Mouse (Mus musculus) liver, embryonic 11.5 days (tissue): ENCODE results near the gene Tssc4. TPM values are rescaled to one million over a fixed set of nuclear protein-coding genes. Genes with fewer than 3 reads are reported as not detected.
A peak's percentile ranks its signal among the peaks of the same experiment; 100 is the strongest.

ENCODE experiments used
- ATAC-seq: fragments of 200-750 bp; cut with Nextera tagmentation; replicated peaks from 2 replicates; pipeline ENCODE4 v1.8.0; 2017; ENCODE audit warnings: moderate number of reproducible peaks, mild to moderate bottlenecking, moderate TSS enrichment, moderate library complexity; ENCODE audit not compliant: low FRiP score
- DNase-seq: peaks from one replicate; pipeline ENCODE4 v3.0.0-alpha.2; 2017; ENCODE audit warnings: low spot score
- H3K27ac ChIP-seq: fragments of 300-500 bp; sonication (generic); 2 replicates; pipeline ENCODE4 v1.5.1; 2014; ENCODE audit warnings: mild to moderate bottlenecking, low read depth, low read length, control low read depth
- H3K27me3 ChIP-seq: fragments of 300-500 bp; sonication (generic); replicated peaks from 2 replicates; pipeline ENCODE4 v1.6.1; 2014; ENCODE audit warnings: low read length, mixed read lengths; ENCODE audit not compliant: control insufficient read depth, insufficient read depth
- H3K36me3 ChIP-seq: fragments of 300-500 bp; sonication (generic); 2 replicates; pipeline ENCODE4 v1.6.1; 2014; ENCODE audit warnings: mild to moderate bottlenecking, low read length, moderate library complexity, mixed read lengths; ENCODE audit not compliant: control insufficient read depth, insufficient read depth
- H3K4me1 ChIP-seq: fragments of 300-500 bp; sonication (generic); replicated peaks from 2 replicates; pipeline ENCODE4 v1.6.1; 2014; ENCODE audit warnings: low read length, mixed read lengths; ENCODE audit not compliant: control insufficient read depth, insufficient read depth
- H3K4me2 ChIP-seq: fragments of 300-500 bp; sonication (generic); 2 replicates; pipeline ENCODE4 v1.6.1; 2014; ENCODE audit warnings: mild to moderate bottlenecking, control low read depth, moderate library complexity
- H3K4me3 ChIP-seq: fragments of 300-500 bp; sonication (generic); 2 replicates; pipeline ENCODE4 v1.5.1; 2014; ENCODE audit warnings: low read depth, low read length, control low read depth
- H3K9ac ChIP-seq: fragments of 300-500 bp; sonication (generic); 2 replicates; pipeline ENCODE4 v1.6.1; 2014; ENCODE audit warnings: low read depth, low read length, control low read depth
- H3K9me3 ChIP-seq: fragments of 300-500 bp; sonication (generic); 2 replicates; pipeline ENCODE4 v1.6.1; 2016; ENCODE audit warnings: low read length, inconsistent platforms, mixed read lengths; ENCODE audit not compliant: control insufficient read depth
- WGBS: fragments of 180-500 bp; shearing (Covaris S2); extraction: QIAGEN DNeasy Blood & Tissue Kit; methylation state at CpG from one replicate; pipeline ENCODE4 v1.1.7; 2014; 5-methylcytosine and 5-hydroxymethylcytosine counted together
- polyA plus RNA-seq: library from polyadenylated mRNA; unstranded; fragments of >200 nt; fragmentation: Nextera tagmentation; extraction: Ambion mirVana; gene quantifications from 2 replicates; pipeline ENCODE4 v1.2.1, GENCODE M21; 2014

Gene Tssc4
- polyA plus RNA-seq, 1 experiment from 2014 or later, result 48.9 TPM

GRCm38 (mm10) chr7:143068316-143068881 is 650 bp upstream of the Tssc4 start:
- DNase-seq (no peak), ATAC-seq (no peak)
- Histone ChIP-seq H3K36me3 (peaks cover 37% of the 10 kb centered on the region), H3K27ac (peak overlapping the region; percentile 91), H3K4me2 (peak overlapping the region; percentile 99), H3K4me1 (peaks cover 15% of the 10 kb centered on the region), H3K27me3 (no peaks in the 10 kb centered on the region), H3K9ac (peak overlapping the region; percentile 58), H3K9me3 (no peaks in the 10 kb centered on the region), H3K4me3 (peak overlapping the region; percentile 87)
- 56% methylated on average over 13 of the region's 13 CpGs for WGBS

- 12% methylated on average over 30 of the region's 30 CpGs for WGBS
- peaks cover 23% of the 10 kb centered on the region for H3K36me3 ChIP-seq
Observed at GRCm38 (mm10) chr7:143069751-143070400, 827 bp downstream of the Tssc4 start.

GRCm38 (mm10) chr7:143070506-143071070 is 1.5 kb downstream of the Tssc4 start:
- H3K27me3 ChIP-seq, result no peaks in the 10 kb centered on the region
- WGBS, result 95% methylated on average over 10 of the region's 10 CpGs
- peaks cover 15% of the 10 kb centered on the region for H3K4me1 ChIP-seq
- peak overlapping the region; percentile 99 for H3K4me2 ChIP-seq
- peak overlapping the region; percentile 81 for H3K9ac ChIP-seq
- H3K27ac ChIP-seq, result no peak overlapping the region
- ATAC-seq, result no peak
- H3K36me3 ChIP-seq, result peaks cover 20% of the 10 kb centered on the region
- no peaks in the 10 kb centered on the region for H3K9me3 ChIP-seq
- H3K4me3 ChIP-seq, result peak overlapping the region; percentile 87
- no peak for DNase-seq

More at GRCm38 (mm10) chr7:143069751-143070400, 827 bp downstream of the Tssc4 start:
- Histone ChIP-seq H3K4me2 (peak overlapping the region; percentile 99), H3K4me3 (peak overlapping the region; percentile 87), H3K27ac (peak overlapping the region; percentile 91), H3K4me1 (peaks cover 15% of the 10 kb centered on the region), H3K27me3 (no peaks in the 10 kb centered on the region), H3K9ac (peak overlapping the region; percentile 81), H3K9me3 (no peaks in the 10 kb centered on the region)
- DNase-seq (no peak), ATAC-seq (peak; percentile 8; the same call in 1 of the 2 replicates)

- WGBS, result 80% methylated on average over 5 of the region's 5 CpGs
- Histone ChIP-seq H3K9ac (no peak overlapping the region), H3K4me3 (no peak overlapping the region), H3K4me1 (peaks cover 15% of the 10 kb centered on the region), H3K9me3 (no peaks in the 10 kb centered on the region), H3K36me3 (peaks cover 4% of the 10 kb centered on the region; the same call in 1 of the 2 replicates), H3K27me3 (no peaks in the 10 kb centered on the region), H3K27ac (no peak overlapping the region), H3K4me2 (no peak overlapping the region)
- no peak for DNase-seq
- no peak for ATAC-seq
Observed at GRCm38 (mm10) chr7:143072605-143073004, 3.6 kb downstream of the Tssc4 start.

GRCm38 (mm10) chr7:143073086-143073485 is 4.0 kb downstream of the Tssc4 start:
- no peak for ATAC-seq
- DNase-seq, result no peak

GRCm38 (mm10) chr7:143075394-143075793 is 6.3 kb downstream of the Tssc4 start:
- Histone ChIP-seq H3K9me3 (no peaks in the 10 kb centered on the region), H3K4me2 (no peak overlapping the region), H3K27ac (no peak overlapping the region), H3K36me3 (no peaks in the 10 kb centered on the region; the same call in 1 of the 2 replicates), H3K4me3 (no peak overlapping the region), H3K27me3 (no peaks in the 10 kb centered on the region), H3K4me1 (peaks cover 4% of the 10 kb centered on the region), H3K9ac (no peak overlapping the region)
- DNase-seq (no peak), ATAC-seq (no peak)
- WGBS, result 67% methylated on average over 5 of the region's 5 CpGs

More at GRCm38 (mm10) chr7:143073086-143073485, 4.0 kb downstream of the Tssc4 start:
- H3K36me3 ChIP-seq, result no peaks in the 10 kb centered on the region; the same call in 1 of the 2 replicates
- H3K4me1 ChIP-seq, result peaks cover 15% of the 10 kb centered on the region
- 59% methylated on average over 1 of the region's 1 CpGs for WGBS
- no peak overlapping the region for H3K9ac ChIP-seq
- H3K27me3 ChIP-seq, result no peaks in the 10 kb centered on the region
- no peaks in the 10 kb centered on the region for H3K9me3 ChIP-seq
- H3K27ac ChIP-seq, result no peak overlapping the region
- no peak overlapping the region for H3K4me2 ChIP-seq
- no peak overlapping the region for H3K4me3 ChIP-seq

GRCm38 (mm10) chr7:143077351-143077750 is 8.3 kb downstream of the Tssc4 start:
- H3K4me3 ChIP-seq, result no peak overlapping the region
- H3K9me3 ChIP-seq, result no peaks in the 10 kb centered on the region
- no peak overlapping the region for H3K9ac ChIP-seq
- H3K27me3 ChIP-seq, result no peaks in the 10 kb centered on the region
- no peak overlapping the region for H3K27ac ChIP-seq
- ATAC-seq (no peak), DNase-seq (no peak)
- H3K4me1 ChIP-seq, result no peaks in the 10 kb centered on the region
- H3K4me2 ChIP-seq, result no peak overlapping the region
- H3K36me3 ChIP-seq, result no peaks in the 10 kb centered on the region
- WGBS, result 79% methylated on average over 2 of the region's 2 CpGs

- no peak overlapping the region for H3K4me3 ChIP-seq
- 53% methylated on average over 6 of the region's 6 CpGs for WGBS
- 0 out of 2 replicates have a peak, but pooled peaks cover 2% of the 10 kb centered on the region for H3K27me3 ChIP-seq
Observed at GRCm38 (mm10) chr7:143082024-143082423, 13.0 kb downstream of the Tssc4 start.

More at GRCm38 (mm10) chr7:143082024-143082423, 13.0 kb downstream of the Tssc4 start:
- Histone ChIP-seq H3K27ac (no peak overlapping the region), H3K4me1 (no peaks in the 10 kb centered on the region), H3K9ac (no peak overlapping the region), H3K36me3 (no peaks in the 10 kb centered on the region), H3K4me2 (no peak overlapping the region), H3K9me3 (no peaks in the 10 kb centered on the region)
- DNase-seq (no peak), ATAC-seq (0 out of 2 replicates have a peak, but pooled peaks have one; percentile 49)
